Mouse (Mus musculus) limb, embryonic 11.5 days (tissue): ENCODE measurements around the gene Bcam. TPM values are rescaled to one million over a fixed set of nuclear protein-coding genes. Genes with fewer than 3 reads are reported as not detected.

Source experiments
- ATAC-seq: fragments of 200-750 bp; cut with Nextera tagmentation; 2 replicates; pipeline ENCODE4 v1.8.0; 2017; ENCODE audit warnings: low read depth; ENCODE audit not compliant: insufficient number of reproducible peaks, low FRiP score, low TSS enrichment
- DNase-seq: peaks from one replicate; pipeline ENCODE4 v3.0.0-alpha.2; 2015; ENCODE audit warnings: low spot score
- H3K27ac ChIP-seq: fragments of 300-500 bp; sonication (generic); replicated peaks from 2 replicates; pipeline ENCODE4 v1.5.1; 2014; ENCODE audit warnings: low read depth, mild to moderate bottlenecking, low read length
- H3K27me3 ChIP-seq: fragments of 300-500 bp; sonication (generic); 2 replicates; pipeline ENCODE4 v1.6.1; 2014; ENCODE audit warnings: mild to moderate bottlenecking, low read length, mixed read lengths; ENCODE audit not compliant: control insufficient read depth, insufficient read depth
- H3K36me3 ChIP-seq: fragments of 300-500 bp; sonication (generic); 2 replicates; pipeline ENCODE4 v1.6.1; 2014; ENCODE audit warnings: mild to moderate bottlenecking, low read length, moderate library complexity, mixed read lengths; ENCODE audit not compliant: control insufficient read depth, insufficient read depth
- H3K4me1 ChIP-seq: fragments of 300-500 bp; sonication (generic); 2 replicates; pipeline ENCODE4 v1.6.1; 2014; ENCODE audit warnings: low read length, mixed read lengths; ENCODE audit not compliant: control insufficient read depth, insufficient read depth
- H3K4me2 ChIP-seq: fragments of 300-500 bp; sonication (generic); 2 replicates; pipeline ENCODE4 v1.6.1; 2014; ENCODE audit warnings: low read depth, mild to moderate bottlenecking, moderate library complexity; ENCODE audit not compliant: severe bottlenecking
- H3K4me3 ChIP-seq: fragments of 300-500 bp; sonication (generic); 2 replicates; pipeline ENCODE4 v1.5.1; 2014; ENCODE audit warnings: low read depth, low read length
- H3K9ac ChIP-seq: fragments of 300-500 bp; sonication (generic); 2 replicates; pipeline ENCODE4 v1.6.1; 2014; ENCODE audit warnings: mild to moderate bottlenecking, low read length
- H3K9me3 ChIP-seq: fragments of 300-500 bp; sonication (generic); 2 replicates; pipeline ENCODE4 v1.6.1; 2016; ENCODE audit warnings: low read length; ENCODE audit not compliant: control insufficient read depth
- WGBS: fragments of 180-500 bp; shearing (Covaris S2); extraction: QIAGEN DNeasy Blood & Tissue Kit; methylation state at CpG from one replicate; pipeline ENCODE4 v1.1.7; 2014; 5-methylcytosine and 5-hydroxymethylcytosine counted together
- polyA plus RNA-seq: library from polyadenylated mRNA; unstranded; fragments of >200 nt; fragmentation: Nextera tagmentation; extraction: Ambion mirVana; gene quantifications from 2 replicates; pipeline ENCODE4 v1.2.1, GENCODE M21; 2014

Bcam gene
- polyA plus RNA-seq, 1 experiment from 2014 or later, result 44.1 TPM

DNA sequence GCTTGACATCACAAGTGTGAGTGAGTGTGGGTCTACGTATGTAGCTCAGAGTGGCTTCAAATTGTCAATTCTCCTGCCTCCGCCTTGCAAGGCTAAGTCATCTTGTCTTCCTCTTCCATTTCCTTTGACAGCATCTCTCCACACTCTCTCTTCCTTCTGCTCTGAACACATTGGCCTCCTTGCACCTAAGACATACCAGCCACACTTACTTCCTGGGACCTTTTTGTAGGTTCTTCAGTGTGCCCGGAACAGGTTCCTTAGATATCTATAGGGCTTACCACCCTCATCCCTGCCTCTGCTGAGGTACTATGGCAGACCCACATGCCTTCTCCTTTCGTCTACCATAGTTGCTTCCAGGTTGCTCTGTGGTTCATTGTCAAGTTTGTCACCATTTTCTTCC, 42.3 kb upstream of the Bcam start:
- 81% methylated on average over 4 of the region's 4 CpGs for WGBS

DNA sequence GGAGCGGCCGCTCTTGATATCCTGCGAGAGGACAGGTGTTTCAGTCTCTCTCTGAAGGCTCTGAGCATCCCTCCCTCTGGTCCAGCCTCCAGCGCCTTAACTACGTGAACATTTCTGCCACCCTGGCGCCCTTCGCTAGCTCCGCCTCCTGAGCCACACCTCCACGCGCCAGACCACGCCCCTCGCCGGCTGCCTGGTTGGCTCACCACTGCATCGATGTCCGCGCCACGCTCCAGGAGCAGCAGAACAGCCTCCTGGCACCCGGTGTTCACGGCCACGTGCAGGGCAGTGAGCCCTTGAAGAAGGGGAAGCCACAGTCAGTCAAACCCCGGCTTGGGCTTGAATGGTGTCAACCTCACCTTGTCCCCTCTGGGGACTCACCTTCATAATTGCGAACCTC, 40.3 kb upstream of the Bcam start:
- Histone ChIP-seq H3K9ac (no peak overlapping the region), H3K4me1 (peaks cover 10% of the 10 kb centered on the region; the same call in 1 of the 2 replicates), H3K9me3 (no peaks in the 10 kb centered on the region; the same call in 1 of the 2 replicates), H3K4me2 (peak overlapping the region; percentile 21; the same call in 1 of the 2 replicates), H3K4me3 (no peak overlapping the region), H3K27ac (no peak overlapping the region), H3K27me3 (peaks cover 44% of the 10 kb centered on the region), H3K36me3 (no peaks in the 10 kb centered on the region)
- 4% methylated on average over 22 of the region's 22 CpGs for WGBS
- ATAC-seq (0 out of 2 replicates have a peak, but pooled peaks have one; percentile 4), DNase-seq (peak; percentile 75)

More for the DNA sequence above, 42.3 kb upstream of the Bcam start:
- H3K27me3 ChIP-seq, result peaks cover 43% of the 10 kb centered on the region
- no peaks in the 10 kb centered on the region; the same call in 1 of the 2 replicates for H3K9me3 ChIP-seq
- no peak for DNase-seq
- no peak for ATAC-seq
- H3K4me1 ChIP-seq, result peaks cover 21% of the 10 kb centered on the region
- no peak overlapping the region for H3K4me2 ChIP-seq
- no peak overlapping the region for H3K27ac ChIP-seq
- H3K4me3 ChIP-seq, result no peak overlapping the region
- no peak overlapping the region for H3K9ac ChIP-seq
- H3K36me3 ChIP-seq, result no peaks in the 10 kb centered on the region

GRCm38 (mm10) chr7:19809369-19809768, 38.6 kb upstream of the Bcam start:
- Histone ChIP-seq H3K4me2 (peak overlapping the region; percentile 35), H3K27me3 (peaks cover 44% of the 10 kb centered on the region), H3K4me3 (peak overlapping the region; percentile 16), H3K27ac (no peak overlapping the region), H3K36me3 (no peaks in the 10 kb centered on the region), H3K9me3 (no peaks in the 10 kb centered on the region; the same call in 1 of the 2 replicates), H3K9ac (no peak overlapping the region), H3K4me1 (peaks cover 7% of the 10 kb centered on the region; the same call in 1 of the 2 replicates)
- 2% methylated on average over 27 of the region's 27 CpGs for WGBS
- DNase-seq (no peak), ATAC-seq (no peak)

DNA sequence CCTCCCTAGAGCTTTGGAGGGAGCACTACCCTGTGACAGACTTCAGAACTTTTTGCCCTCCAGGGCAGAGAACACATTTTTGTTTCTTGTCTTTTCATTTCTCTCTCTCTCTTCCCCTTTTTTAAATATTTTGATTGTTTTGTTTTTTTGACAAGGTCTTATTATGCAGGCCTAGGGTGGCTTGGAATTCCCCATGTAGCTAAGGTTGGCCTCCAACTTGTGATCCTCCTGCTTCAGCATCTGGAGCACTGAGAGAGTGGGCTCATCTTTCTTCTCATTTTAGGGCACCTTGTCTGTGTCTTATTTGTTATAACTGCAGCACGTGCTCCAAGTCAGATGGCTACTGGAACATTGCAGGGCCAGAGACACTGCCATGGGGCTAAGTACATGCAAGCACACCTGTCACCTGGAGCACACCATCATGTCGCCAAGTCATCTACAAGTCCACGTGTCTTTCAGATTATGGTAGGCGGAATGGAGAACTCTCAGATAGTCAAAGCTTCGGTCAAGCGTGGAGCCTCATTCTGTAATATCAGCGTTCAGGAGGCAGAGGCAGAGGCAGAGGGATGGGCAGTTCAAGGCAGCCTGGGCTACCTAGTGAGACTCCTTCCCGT, 35.6 kb upstream of the Bcam start:
- WGBS, result 86% methylated on average over 8 of the region's 8 CpGs
- Histone ChIP-seq H3K27ac (no peak overlapping the region), H3K9me3 (no peaks in the 10 kb centered on the region; the same call in 1 of the 2 replicates), H3K36me3 (no peaks in the 10 kb centered on the region), H3K9ac (no peak overlapping the region), H3K4me2 (no peak overlapping the region), H3K4me1 (peaks cover 7% of the 10 kb centered on the region; the same call in 1 of the 2 replicates), H3K4me3 (no peak overlapping the region), H3K27me3 (peaks cover 33% of the 10 kb centered on the region)
- DNase-seq, result no peak
- no peak for ATAC-seq

DNA sequence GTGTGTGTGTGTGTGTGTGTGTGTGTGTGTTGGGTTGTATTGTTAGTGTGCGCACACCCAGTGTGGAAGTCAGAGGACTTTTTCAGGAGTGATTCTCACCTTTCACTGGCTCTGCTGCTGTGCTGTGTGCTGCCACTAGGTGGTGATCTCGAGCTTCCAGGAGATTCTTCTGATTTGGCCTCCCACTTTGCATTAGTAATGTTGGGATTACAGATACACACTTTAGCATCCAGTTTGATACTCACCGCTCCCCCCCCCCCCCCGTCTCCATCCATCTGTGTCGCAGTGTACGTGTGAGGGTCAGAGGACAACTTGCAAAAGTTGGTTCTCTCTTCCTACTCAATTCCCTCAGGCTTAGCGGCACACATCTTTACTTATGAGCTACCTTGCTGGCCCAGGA, 32.2 kb upstream of the Bcam start:
- DNase-seq, result peak; percentile 83
- Histone ChIP-seq H3K9ac (no peak overlapping the region), H3K36me3 (no peaks in the 10 kb centered on the region), H3K27ac (no peak overlapping the region), H3K4me2 (no peak overlapping the region), H3K4me1 (no peaks in the 10 kb centered on the region), H3K4me3 (no peak overlapping the region), H3K27me3 (no peaks in the 10 kb centered on the region), H3K9me3 (no peaks in the 10 kb centered on the region)
- no peak for ATAC-seq
- 34% methylated on average over 5 of the region's 7 CpGs for WGBS

DNA sequence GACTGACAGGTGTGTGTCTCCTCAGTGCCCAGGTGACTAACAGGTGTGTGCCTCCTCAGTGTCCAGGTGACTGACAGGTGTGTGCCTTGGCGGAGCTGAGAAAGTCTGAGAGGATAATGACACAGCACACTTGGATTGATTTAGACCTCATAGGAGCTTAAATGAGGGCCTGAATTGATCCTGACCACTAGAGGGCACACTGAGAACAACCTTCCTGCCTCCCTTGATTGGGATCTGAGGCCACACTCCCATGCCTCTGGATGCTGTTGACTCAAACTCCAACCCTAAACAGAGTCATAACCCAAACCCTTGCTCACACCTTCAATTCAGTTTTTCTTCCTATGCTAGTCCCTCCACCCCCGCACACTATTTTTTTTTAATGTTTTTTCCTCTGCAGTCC, 29.9 kb upstream of the Bcam start:
- DNase-seq, result peak; percentile 62
- H3K27ac ChIP-seq, result no peak overlapping the region
- H3K9me3 ChIP-seq, result no peaks in the 10 kb centered on the region
- no peaks in the 10 kb centered on the region for H3K36me3 ChIP-seq
- WGBS, result 28% methylated on average over 2 of the region's 2 CpGs
- H3K4me3 ChIP-seq, result no peak overlapping the region
- H3K4me2 ChIP-seq, result no peak overlapping the region
- H3K4me1 ChIP-seq, result no peaks in the 10 kb centered on the region
- no peak for ATAC-seq
- H3K9ac ChIP-seq, result no peak overlapping the region
- peaks cover 16% of the 10 kb centered on the region for H3K27me3 ChIP-seq

DNA sequence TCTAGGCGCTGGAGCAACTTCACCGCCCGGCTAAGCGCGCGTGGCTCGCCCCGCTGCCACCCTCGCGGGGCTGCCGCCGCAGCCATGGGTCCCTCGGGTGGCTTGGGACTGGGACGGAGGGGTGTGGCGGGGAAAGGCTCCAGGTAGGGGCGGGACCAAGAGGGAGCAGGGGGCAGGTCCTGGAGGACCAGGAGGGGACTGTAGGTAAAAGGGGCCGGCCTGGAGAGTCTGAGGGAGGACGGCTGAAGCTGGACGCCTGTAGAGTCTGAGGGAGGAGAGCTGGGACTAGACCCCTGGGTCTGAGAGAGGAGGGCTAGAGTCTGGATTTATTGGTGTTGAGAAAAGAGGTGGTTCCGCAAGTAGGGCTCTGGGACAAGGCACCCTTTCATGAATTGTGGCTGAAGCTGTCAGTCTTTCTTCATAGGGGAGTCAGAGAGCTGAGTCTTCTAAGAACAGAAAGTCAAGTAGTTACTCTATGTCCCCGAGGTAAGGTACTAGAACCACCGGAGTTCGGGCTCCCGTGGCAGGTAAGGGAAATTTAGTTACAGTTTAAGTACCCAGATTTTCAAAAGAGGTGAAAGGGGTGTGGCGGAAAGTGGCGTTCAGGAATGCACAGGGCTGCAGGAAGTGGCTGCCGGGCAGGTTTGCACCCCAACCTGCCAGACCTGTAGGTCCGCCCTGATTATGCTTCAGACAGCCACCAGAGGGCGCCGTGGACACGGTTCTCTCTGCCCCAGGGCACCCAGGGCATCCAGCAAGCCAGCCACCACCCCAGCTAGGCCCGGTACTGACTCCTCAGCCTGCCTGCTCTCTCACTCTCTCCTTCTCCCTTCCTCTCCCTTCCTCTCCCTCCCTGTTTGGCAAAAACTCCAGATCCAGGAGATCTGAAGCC, 26.1 kb upstream of the Bcam start, which contains the start of gene Cblc:
Cblc (minus strand) TSS at position 113 of the 892 bp plus-strand sequence.
- DNase-seq, result peak; percentile 85
- Histone ChIP-seq H3K4me3 (no peak within 1 kb of the TSS), H3K27ac (no peak within 1 kb of the TSS), H3K4me1 (no peaks in the 10 kb centered on the region), H3K9me3 (no peaks in the 10 kb centered on the region; the same call in 1 of the 2 replicates), H3K4me2 (peak within 1 kb of the TSS; percentile 23; the same call in 1 of the 2 replicates), H3K9ac (no peak within 1 kb of the TSS), H3K27me3 (peaks cover 18% of the 10 kb centered on the region), H3K36me3 (no peaks in the 10 kb centered on the region)
- no peak; the same call in 1 of the 2 replicates for ATAC-seq
- WGBS, result 2% methylated on average over 31 of the region's 32 CpGs

GRCm38 (mm10) chr7:19796254-19796653, 25.4 kb upstream of the Bcam start:
- Histone ChIP-seq H3K4me2 (peak overlapping the region; percentile 23; the same call in 1 of the 2 replicates), H3K9ac (no peak overlapping the region)
- whole genome bisulfite sequencing, result 7% methylated on average over 18 of the region's 18 CpGs

More at GRCm38 (mm10) chr7:19796254-19796653, 25.4 kb upstream of the Bcam start:
- Histone ChIP-seq H3K4me1 (no peaks in the 10 kb centered on the region), H3K27ac (no peak overlapping the region), H3K36me3 (no peaks in the 10 kb centered on the region), H3K27me3 (peaks cover 18% of the 10 kb centered on the region), H3K4me3 (no peak overlapping the region), H3K9me3 (no peaks in the 10 kb centered on the region; the same call in 1 of the 2 replicates)
- DNase-seq, result no peak
- ATAC-seq, result no peak
